Mouse (Mus musculus): ENCODE measurements at regions not wholly inside any gene's neighbourhood (a gene's known extent, or its start where the extent isn't known, plus 50 kb on each side); places are given as distances from the start of the nearest gene placed in this dataset.

DNA sequence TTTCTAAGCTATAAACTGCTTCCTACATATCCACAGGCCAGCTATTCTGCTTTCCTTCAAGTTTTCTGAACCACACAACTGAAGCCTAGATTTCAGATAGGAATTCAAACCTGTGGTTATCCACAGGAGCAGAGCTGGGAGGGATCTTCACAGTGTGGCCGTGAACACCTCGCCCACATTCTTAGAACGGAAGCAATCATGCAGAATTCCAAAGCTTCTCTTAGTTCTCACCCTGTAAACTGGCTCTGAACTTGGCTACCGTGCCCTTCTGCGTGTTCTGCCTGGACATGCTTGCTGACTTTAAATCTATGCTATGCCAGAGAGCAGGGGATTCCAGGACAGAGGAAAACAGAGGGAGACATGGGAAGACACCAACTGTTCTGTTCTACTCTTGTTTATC lies 70.2 kb upstream of the Kctd3 start:
- H3K27ac ChIP-seq (ENCODE audit: low read depth, low read length): no peak overlapping the region
- no peaks in the 10 kb centered on the region for H3K27me3 ChIP-seq (ENCODE audit: control insufficient read depth, insufficient read depth, low read length)
- no peak overlapping the region for H3K9ac ChIP-seq (replicated peaks; ENCODE audit: low read depth, low read length)
- 89% methylated on average over 5 of the region's 5 CpGs for WGBS
- H3K36me3 ChIP-seq (ENCODE audit: control insufficient read depth, insufficient read depth, low read length): no peaks in the 10 kb centered on the region
- ATAC-seq (ENCODE audit: low read depth): no peak
- H3K4me3 ChIP-seq (ENCODE audit: low read depth, low read length): no peak overlapping the region
- no peaks in the 10 kb centered on the region for H3K9me3 ChIP-seq (ENCODE audit: control insufficient read depth, low read length)
- no peak overlapping the region for H3K4me2 ChIP-seq (ENCODE audit: low read depth, low read length)
- no peaks in the 10 kb centered on the region; the same call in 1 of the 2 replicates for H3K4me1 ChIP-seq (ENCODE audit: control insufficient read depth, insufficient read depth, low read length)

DNA sequence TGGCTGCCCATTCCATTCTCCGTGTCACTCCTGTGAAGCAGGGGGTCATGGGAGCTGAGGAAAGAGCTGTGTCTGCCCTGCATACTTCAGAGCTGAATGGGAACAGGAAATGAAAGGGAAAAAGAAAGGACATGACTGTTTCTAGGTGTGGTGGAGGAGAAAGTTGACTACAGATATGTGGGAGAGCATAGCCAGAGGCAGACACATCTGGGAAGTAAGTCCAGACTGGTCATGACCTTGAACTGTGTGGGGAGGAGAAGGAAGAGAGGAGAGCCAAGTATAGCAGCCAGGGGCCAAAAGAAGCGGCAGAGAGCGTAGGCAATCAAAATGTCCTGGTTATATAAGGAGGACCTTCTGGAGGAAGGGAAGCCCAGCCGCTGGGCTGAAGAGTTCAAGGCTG lies 68.6 kb upstream of the Kctd3 start:
- WGBS: 88% methylated on average over 4 of the region's 4 CpGs
- no peak overlapping the region for H3K27ac ChIP-seq (ENCODE audit: low read depth, low read length)
- no peaks in the 10 kb centered on the region for H3K27me3 ChIP-seq (ENCODE audit: control insufficient read depth, insufficient read depth, low read length)
- H3K4me1 ChIP-seq (ENCODE audit: control insufficient read depth, insufficient read depth, low read length): no peaks in the 10 kb centered on the region; the same call in 1 of the 2 replicates
- H3K4me3 ChIP-seq (ENCODE audit: low read depth, low read length): no peak overlapping the region
- H3K4me2 ChIP-seq (ENCODE audit: low read depth, low read length): no peak overlapping the region
- no peaks in the 10 kb centered on the region for H3K36me3 ChIP-seq (ENCODE audit: control insufficient read depth, insufficient read depth, low read length)
- H3K9me3 ChIP-seq (ENCODE audit: control insufficient read depth, low read length): no peaks in the 10 kb centered on the region
- H3K9ac ChIP-seq (replicated peaks; ENCODE audit: low read depth, low read length): no peak overlapping the region
- no peak for ATAC-seq (ENCODE audit: low read depth)

DNA sequence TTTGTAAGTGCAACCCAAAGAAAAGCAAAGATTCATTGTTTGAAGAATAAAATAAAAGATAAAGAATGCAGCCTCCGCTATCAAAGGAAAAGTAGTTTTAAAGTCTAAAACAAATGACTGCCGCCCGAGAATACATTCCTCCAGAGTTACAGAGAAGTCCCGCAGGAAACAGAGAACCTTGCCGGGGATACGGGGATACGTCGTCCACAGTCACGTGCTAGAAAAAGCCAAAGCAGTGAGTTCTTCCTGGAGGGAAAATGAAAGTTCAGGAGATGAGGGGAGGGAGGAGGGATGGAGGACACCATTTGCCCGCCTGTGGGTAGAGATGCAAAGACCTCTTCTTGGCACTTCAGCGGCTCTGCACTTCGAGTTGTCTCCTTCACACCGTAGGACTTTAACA lies 68.0 kb upstream of the Kctd3 start:
- no peak overlapping the region for H3K4me3 ChIP-seq (ENCODE audit: low read depth, low read length)
- H3K4me2 ChIP-seq (ENCODE audit: low read depth, low read length): no peak overlapping the region
- no peaks in the 10 kb centered on the region for H3K36me3 ChIP-seq (ENCODE audit: control insufficient read depth, insufficient read depth, low read length)
- H3K27me3 ChIP-seq (ENCODE audit: control insufficient read depth, insufficient read depth, low read length): no peaks in the 10 kb centered on the region
- no peaks in the 10 kb centered on the region; the same call in 1 of the 2 replicates for H3K4me1 ChIP-seq (ENCODE audit: control insufficient read depth, insufficient read depth, low read length)
- H3K9me3 ChIP-seq (ENCODE audit: control insufficient read depth, low read length): no peaks in the 10 kb centered on the region
- ATAC-seq (ENCODE audit: low read depth): no peak
- no peak overlapping the region for H3K9ac ChIP-seq (replicated peaks; ENCODE audit: low read depth, low read length)
- WGBS: 83% methylated on average over 13 of the region's 13 CpGs
- no peak overlapping the region for H3K27ac ChIP-seq (ENCODE audit: low read depth, low read length)

DNA sequence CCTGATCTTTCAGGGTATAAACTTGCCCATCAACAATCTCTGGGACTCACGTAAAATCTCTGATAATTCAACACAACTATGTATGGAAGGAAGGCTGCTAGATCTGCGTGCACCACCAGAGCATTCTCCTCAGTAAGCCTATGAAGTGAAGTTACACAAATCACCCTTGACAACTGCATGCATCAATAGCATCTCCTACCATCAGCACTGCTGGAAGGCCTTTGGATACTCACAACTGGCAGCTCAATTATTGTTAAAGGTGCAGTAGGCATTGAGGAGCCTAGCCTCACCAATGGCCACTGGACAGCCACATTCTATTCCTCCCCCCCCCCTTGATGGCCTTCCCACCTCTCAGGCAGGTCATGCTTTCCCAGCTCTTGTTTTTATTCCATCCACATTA lies 64.9 kb upstream of the Kctd3 start:
- ATAC-seq (ENCODE audit: low read depth): no peak
- Histone ChIP-seq H3K9ac (replicated peaks; ENCODE audit: low read depth, low read length) (no peak overlapping the region), H3K9me3 (ENCODE audit: control insufficient read depth, low read length) (no peaks in the 10 kb centered on the region), H3K4me3 (ENCODE audit: low read depth, low read length) (no peak overlapping the region), H3K27ac (ENCODE audit: low read depth, low read length) (no peak overlapping the region), H3K4me2 (ENCODE audit: low read depth, low read length) (no peak overlapping the region), H3K27me3 (ENCODE audit: control insufficient read depth, insufficient read depth, low read length) (no peaks in the 10 kb centered on the region), H3K4me1 (ENCODE audit: control insufficient read depth, insufficient read depth, low read length) (0 out of 2 replicates have a peak, but pooled peaks cover 1% of the 10 kb centered on the region), H3K36me3 (ENCODE audit: control insufficient read depth, insufficient read depth, low read length) (no peaks in the 10 kb centered on the region)
- WGBS: 89% methylated on average over 2 of the region's 2 CpGs

DNA sequence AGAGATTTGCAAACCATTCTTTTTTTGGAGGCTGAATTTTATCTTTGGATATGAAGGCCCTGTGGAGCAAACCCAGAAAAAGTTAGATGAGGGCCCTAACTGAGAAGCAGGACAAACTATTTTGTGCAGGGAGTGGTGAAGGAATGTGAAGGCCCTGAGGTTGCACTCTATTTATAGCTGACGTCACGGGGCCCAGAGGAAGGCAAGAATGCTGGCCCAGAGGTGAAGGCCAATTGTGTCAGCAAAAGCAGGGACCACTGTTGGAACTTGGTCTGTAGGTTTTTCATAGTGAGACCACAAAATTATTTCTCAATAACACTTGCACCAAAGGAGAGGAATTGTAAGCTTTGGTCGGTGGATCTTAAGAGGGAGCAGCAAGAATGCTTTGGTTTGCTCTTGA lies 60.6 kb upstream of the Kctd3 start:
- no peak overlapping the region for H3K4me3 ChIP-seq (ENCODE audit: low read depth, low read length)
- no peak overlapping the region for H3K4me2 ChIP-seq (ENCODE audit: low read depth, low read length)
- WGBS: 74% methylated on average over 3 of the region's 3 CpGs
- no peak overlapping the region for H3K27ac ChIP-seq (ENCODE audit: low read depth, low read length)
- no peak for ATAC-seq (ENCODE audit: low read depth)
- H3K9ac ChIP-seq (replicated peaks; ENCODE audit: low read depth, low read length): no peak overlapping the region
- no peaks in the 10 kb centered on the region for H3K27me3 ChIP-seq (ENCODE audit: control insufficient read depth, insufficient read depth, low read length)
- 0 out of 2 replicates have a peak, but pooled peaks cover 3% of the 10 kb centered on the region for H3K4me1 ChIP-seq (ENCODE audit: control insufficient read depth, insufficient read depth, low read length)
- H3K9me3 ChIP-seq (ENCODE audit: control insufficient read depth, low read length): no peaks in the 10 kb centered on the region
- H3K36me3 ChIP-seq (ENCODE audit: control insufficient read depth, insufficient read depth, low read length): no peaks in the 10 kb centered on the region

DNA sequence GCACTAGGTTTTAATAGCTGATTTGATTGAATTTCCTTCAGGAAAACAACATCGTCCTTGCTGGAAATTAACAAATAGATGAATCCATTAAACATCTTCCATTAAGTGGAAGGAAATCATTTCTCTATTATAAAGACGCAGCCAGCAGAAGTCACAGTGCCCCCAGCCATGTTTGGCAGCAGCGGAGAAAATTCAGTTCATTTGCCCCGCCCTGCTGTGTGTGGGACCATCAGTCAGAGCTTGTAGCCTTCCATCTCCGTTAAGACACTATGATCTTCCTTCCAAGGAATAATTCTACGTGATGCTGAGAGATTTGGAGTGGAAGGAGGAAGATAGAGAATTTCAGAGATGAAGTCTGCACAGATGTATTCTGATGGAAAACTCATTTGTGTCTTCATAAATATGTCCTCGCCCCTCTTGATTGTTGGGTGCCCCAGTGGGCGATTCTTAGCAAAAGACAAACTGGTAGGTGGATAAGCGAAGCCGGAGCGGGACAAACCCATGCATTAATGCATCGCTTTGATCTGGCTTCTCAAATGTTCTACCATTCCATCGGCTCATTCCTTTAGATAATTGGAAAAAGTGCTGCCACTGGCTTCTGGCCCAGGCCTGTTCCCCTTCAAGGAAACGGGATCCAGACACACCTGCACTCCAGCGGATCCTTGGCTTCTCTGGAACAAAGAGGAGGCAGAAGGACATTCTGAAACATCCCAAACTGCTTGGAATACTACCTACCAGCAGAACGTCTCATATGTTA lies 59.7 kb upstream of the Kctd3 start:
- Histone ChIP-seq H3K9ac (replicated peaks; ENCODE audit: low read depth, low read length) (no peak overlapping the region), H3K36me3 (ENCODE audit: control insufficient read depth, insufficient read depth, low read length) (no peaks in the 10 kb centered on the region), H3K4me3 (ENCODE audit: low read depth, low read length) (no peak overlapping the region), H3K27ac (ENCODE audit: low read depth, low read length) (peak overlapping the region; percentile 62), H3K9me3 (ENCODE audit: control insufficient read depth, low read length) (no peaks in the 10 kb centered on the region), H3K4me2 (ENCODE audit: low read depth, low read length) (peak overlapping the region; percentile 1; the same call in 1 of the 2 replicates), H3K27me3 (ENCODE audit: control insufficient read depth, insufficient read depth, low read length) (no peaks in the 10 kb centered on the region), H3K4me1 (ENCODE audit: control insufficient read depth, insufficient read depth, low read length) (0 out of 2 replicates have a peak, but pooled peaks cover 3% of the 10 kb centered on the region)
- whole genome bisulfite sequencing: 73% methylated on average over 16 of the region's 16 CpGs
- ATAC-seq (ENCODE audit: low read depth): no peak

GRCm38 (mm10) chr1:189066446-189067151 lies 59.0 kb upstream of the Kctd3 start:
- no peaks in the 10 kb centered on the region for H3K27me3 ChIP-seq (ENCODE audit: control insufficient read depth, insufficient read depth, low read length)
- H3K36me3 ChIP-seq (ENCODE audit: control insufficient read depth, insufficient read depth, low read length): no peaks in the 10 kb centered on the region
- H3K4me2 ChIP-seq (ENCODE audit: low read depth, low read length): no peak overlapping the region
- ATAC-seq (ENCODE audit: low read depth): no peak
- no peak overlapping the region for H3K4me3 ChIP-seq (ENCODE audit: low read depth, low read length)
- no peaks in the 10 kb centered on the region for H3K9me3 ChIP-seq (ENCODE audit: control insufficient read depth, low read length)
- H3K27ac ChIP-seq (ENCODE audit: low read depth, low read length): peak overlapping the region; percentile 48; the same call in 1 of the 2 replicates
- 0 out of 2 replicates have a peak, but pooled peaks cover 3% of the 10 kb centered on the region for H3K4me1 ChIP-seq (ENCODE audit: control insufficient read depth, insufficient read depth, low read length)
- no peak overlapping the region for H3K9ac ChIP-seq (replicated peaks; ENCODE audit: low read depth, low read length)
- 30% methylated on average over 5 of the region's 7 CpGs for WGBS

DNA sequence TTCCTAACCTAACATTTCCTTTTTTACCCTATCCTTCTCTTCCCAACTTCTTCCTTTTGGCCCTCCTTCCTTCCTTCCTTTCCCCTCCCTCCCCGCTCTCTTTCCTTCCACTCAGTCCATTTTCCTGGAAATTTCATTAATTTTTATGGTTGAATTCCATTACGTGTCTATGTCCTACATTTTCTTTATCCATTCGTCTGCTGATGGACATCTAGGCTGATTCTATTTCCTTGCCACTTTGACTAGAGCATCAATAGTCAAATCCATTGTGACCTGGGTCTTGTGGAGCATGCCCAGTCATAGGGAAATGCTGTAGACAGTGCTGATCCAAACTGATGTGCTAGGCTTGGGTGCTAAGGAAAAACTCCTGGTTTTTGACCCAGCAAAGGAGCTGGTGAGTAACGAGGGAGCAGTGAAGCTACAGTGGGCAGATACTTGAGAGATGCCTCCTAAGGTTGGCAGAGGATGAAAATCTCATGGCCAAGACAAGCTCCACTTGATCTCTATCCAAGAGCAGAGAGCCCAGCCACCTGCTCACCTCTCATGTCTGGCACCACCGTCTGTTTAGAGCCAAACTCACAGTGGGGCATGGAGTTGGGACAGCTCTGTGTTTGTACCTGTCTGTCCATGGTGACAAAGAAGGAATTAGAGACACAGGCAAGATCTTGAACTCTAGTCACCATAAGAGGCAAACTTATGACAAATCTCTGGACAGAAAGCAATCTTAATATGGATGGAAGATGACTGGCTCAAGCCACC lies 57.7 kb upstream of the Kctd3 start:
- H3K9ac ChIP-seq (replicated peaks; ENCODE audit: low read depth, low read length): no peak overlapping the region
- no peak overlapping the region for H3K4me2 ChIP-seq (ENCODE audit: low read depth, low read length)
- WGBS: 85% methylated on average over 5 of the region's 5 CpGs
- H3K27me3 ChIP-seq (ENCODE audit: control insufficient read depth, insufficient read depth, low read length): no peaks in the 10 kb centered on the region
- H3K36me3 ChIP-seq (ENCODE audit: control insufficient read depth, insufficient read depth, low read length): no peaks in the 10 kb centered on the region
- H3K4me1 ChIP-seq (ENCODE audit: control insufficient read depth, insufficient read depth, low read length): 0 out of 2 replicates have a peak, but pooled peaks cover 3% of the 10 kb centered on the region
- H3K27ac ChIP-seq (ENCODE audit: low read depth, low read length): no peak overlapping the region; the same call in 1 of the 2 replicates
- no peak for ATAC-seq (ENCODE audit: low read depth)
- no peak overlapping the region for H3K4me3 ChIP-seq (ENCODE audit: low read depth, low read length)
- H3K9me3 ChIP-seq (ENCODE audit: control insufficient read depth, low read length): no peaks in the 10 kb centered on the region
